Mouse (Mus musculus) adrenal gland, adult 18-20 months (tissue): Measurements from ENCODE around the gene Fam168a. TPM values are rescaled to one million over a fixed set of nuclear protein-coding genes. Genes with fewer than 3 reads are reported as not detected.

Source experiments
- DNase-seq, 2 experiments: peaks; one replicate each; pipeline ENCODE4 v3.0.0; 2021 to 2022; ENCODE audit warnings: low spot score in 2 of 2
- total RNA-seq, 2 experiments: library from RNA; stranded (reverse); gene quantifications; 1 replicate in 1 of 2; 2 replicates in 1 of 2; pipeline ENCODE4 v1.2.3; 2021

The Fam168a gene
- total RNA-seq, 2 experiments from 2014 or later = 48.1 to 48.4 TPM

- DNase-seq = no peak
Measured at GRCm38 (mm10) chr7:100770669-100771341, 64.4 kb downstream of the Fam168a start.

GRCm38 (mm10) chr7:100774189-100774588, 67.8 kb downstream of the Fam168a start:
- DNase-seq = no peak

GRCm38 (mm10) chr7:100775810-100776209, 69.4 kb downstream of the Fam168a start:
- DNase-seq = no peak

- no peak for DNase-seq
Measured at GRCm38 (mm10) chr7:100780192-100780591, 73.8 kb downstream of the Fam168a start.

GRCm38 (mm10) chr7:100784650-100785049, 78.2 kb downstream of the Fam168a start:
- DNase-seq = no peak

DNA sequence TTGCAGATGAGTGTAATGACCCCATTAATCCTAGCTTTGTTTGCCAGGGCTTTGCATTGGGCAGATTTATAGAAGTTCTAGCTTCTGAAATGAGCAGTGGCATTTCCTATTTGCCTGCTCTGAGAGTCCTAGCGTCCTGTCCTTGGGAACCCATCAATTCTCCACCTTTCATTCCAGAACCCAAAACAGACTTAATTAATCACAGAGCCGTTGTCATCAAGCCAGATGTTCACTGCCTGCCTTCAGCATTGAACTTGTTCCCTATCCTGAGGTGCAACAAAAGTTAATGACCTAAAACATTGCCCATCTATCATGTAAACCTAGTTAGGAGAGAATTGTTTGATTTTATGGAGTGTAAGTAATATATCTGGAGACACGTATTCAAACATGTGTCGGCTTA, 79.0 kb downstream of the Fam168a start:
- no peak for DNase-seq

GRCm38 (mm10) chr7:100786078-100786477, 79.6 kb downstream of the Fam168a start:
- no peak for DNase-seq

DNA sequence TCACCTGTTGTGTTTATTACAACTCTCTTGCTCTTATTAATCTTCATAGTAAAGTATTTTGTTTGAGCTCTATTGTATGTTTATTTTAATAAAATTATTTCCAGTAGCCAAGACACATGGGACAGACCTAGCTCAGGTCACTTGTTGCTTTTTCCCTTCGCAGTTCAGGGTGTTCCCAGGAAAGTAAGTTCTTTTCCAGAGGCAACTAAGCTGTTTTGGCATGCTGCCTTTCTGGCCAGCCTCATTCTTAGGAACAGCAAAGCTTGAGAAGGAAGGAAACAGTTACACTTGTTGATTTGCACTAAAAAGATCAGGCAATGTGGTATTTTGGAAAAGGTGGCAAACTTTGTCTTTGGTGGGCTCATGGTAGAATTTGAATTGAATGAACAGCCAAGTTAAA, 81.9 kb downstream of the Fam168a start:
- no peak for DNase-seq

GRCm38 (mm10) chr7:100798810-100799209, 92.4 kb downstream of the Fam168a start:
- no peak for DNase-seq

GRCm38 (mm10) chr7:100805391-100805790, 99.0 kb downstream of the Fam168a start:
- DNase-seq = no peak

DNA sequence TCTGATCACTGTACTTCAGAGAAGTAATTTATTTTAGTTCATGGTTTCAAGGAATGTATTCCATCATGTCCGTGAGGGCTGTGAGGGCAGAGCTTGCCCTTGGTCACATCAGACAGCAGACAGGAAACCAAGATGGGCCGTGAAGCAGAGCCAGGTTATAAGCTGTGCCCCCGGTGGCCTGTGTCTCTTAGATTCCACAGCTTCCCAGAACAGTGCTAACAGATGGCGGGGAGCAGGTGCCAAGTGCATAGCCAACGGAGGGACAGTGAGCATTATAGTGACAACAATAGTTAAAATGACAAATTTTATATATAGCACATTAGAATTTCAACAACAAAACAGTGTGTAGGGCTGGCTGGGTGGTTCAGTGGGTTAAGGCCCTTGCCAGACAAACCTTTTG, 105.5 kb downstream of the Fam168a start:
- DNase-seq = no peak

DNA sequence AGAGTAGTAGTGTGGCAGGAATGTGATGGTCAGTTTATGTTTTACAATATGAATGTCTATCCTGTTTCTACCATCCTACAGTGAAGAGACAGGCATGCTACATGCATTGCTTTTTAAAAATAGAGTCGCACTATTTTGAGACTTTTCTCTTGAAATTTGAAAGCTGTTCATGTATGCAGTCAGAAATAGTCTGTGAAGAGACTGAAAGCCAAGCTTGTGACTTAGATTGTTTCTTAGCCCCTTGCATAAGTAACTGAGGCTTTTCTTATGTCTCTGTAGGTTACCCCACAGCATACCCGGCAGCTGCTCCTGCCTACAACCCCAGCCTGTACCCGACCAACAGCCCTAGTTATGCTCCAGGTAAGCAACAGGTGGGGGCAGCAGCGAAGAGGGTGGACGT, 106.2 kb downstream of the Fam168a start:
- no peak for DNase-seq

DNA sequence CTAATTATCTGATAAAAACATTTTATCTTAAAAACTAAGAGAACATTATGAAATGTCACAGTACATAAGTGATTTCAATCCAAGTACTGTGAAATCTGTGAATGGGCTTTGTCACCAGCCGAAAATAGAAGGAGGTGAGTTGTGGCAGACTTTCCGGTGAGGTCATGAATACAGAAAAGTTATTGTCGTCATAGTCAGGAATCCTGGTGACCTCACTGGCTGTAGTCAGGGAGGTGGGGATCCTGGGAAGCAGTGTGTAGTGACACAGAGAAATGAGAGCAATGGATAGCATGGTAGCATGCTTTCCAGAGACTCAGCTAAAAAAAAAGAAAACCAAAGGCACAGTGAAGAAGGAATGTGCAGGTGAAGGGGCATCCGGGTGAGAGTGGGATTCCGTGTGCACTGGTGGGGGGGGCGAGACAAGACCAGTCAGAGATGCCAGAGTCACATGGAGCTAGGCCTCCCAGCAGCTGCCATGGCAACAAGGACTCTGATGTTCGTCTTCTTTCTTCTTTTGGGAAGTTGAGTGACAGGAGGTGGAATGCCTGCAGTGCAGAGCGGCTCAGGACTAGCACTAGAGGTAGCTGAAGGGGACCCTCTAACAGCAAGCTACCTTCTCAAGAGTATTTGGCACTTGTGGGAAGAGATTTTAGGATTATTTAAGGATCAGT, 109.6 kb downstream of the Fam168a start:
- no peak for DNase-seq

GRCm38 (mm10) chr7:100816759-100817441, 110.5 kb downstream of the Fam168a start:
- no peak for DNase-seq

GRCm38 (mm10) chr7:100817442-100817760, 111.0 kb downstream of the Fam168a start:
- no peak for DNase-seq

GRCm38 (mm10) chr7:100818401-100819064, 112.1 kb downstream of the Fam168a start:
- no peak for DNase-seq

GRCm38 (mm10) chr7:100824661-100825060, 118.2 kb downstream of the Fam168a start:
- DNase-seq = no peak

DNA sequence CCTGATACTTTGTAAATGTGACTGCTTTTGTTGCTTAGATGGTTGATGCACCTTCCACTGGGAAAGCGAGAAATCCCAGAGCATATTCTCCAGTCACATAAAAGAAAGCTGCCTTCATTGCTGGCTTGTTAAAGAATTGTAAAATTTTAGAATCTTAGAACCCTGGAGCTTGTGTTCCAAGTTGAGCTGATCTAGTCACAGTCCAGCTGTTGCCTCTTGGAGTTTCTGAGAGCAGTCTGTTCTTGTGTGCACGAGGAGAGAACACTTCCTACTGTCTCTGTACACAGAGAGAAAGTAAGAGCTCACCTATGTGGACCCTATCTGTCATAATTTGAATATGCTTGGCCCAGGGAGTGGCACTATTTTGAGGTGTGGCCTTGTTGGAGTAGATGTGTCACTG, 122.1 kb downstream of the Fam168a start:
- no peak for DNase-seq

DNA sequence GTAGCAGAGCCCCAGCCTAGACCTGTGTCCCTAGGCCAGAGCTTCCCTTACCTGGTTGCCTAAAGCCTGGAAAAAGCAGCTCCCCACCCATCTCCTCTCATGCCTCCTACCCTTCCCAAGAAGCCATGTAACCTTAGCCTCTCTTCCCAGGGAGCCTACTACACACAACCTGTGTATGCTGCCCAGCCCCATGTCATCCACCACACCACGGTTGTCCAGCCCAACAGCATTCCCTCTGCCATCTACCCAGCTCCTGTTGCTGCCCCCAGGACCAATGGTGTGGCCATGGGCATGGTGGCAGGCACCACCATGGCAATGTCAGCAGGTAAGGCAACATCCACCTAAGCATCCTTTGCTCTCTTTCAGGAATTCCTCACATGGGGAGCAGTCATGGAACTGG, 127.4 kb downstream of the Fam168a start:
- no peak for DNase-seq

GRCm38 (mm10) chr7:100835168-100835567, 128.7 kb downstream of the Fam168a start:
- no peak for DNase-seq

DNA sequence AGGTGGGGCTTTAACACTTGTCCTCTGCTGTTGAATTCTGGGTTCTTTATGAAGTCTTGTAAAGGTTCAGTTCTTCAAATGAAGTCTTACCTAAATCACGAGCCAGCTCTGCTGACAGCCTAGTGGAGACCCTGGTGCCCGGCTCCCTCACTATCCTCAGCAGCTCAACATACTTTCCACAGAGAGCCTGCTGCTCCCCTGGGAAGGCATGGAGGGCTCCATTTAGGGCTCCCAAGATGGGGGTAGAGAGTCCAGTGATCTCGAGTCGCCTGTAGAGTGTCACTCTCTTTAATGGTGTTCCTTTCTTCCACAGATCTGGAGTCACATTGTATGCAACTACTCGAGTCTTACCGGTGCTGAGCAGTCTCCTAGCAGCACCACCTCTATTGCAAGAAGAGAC, 129.3 kb downstream of the Fam168a start:
- no peak for DNase-seq

- no peak for DNase-seq
Measured at GRCm38 (mm10) chr7:100836657-100837056, 130.2 kb downstream of the Fam168a start.
